Mouse (Mus musculus) MEL (cell line): ENCODE measurements around the gene Igf2r. TPM values are rescaled to one million over a fixed set of nuclear protein-coding genes. Genes with fewer than 3 reads are reported as not detected.

ENCODE experiments used
- DNase-seq: peaks from one replicate; pipeline ENCODE4 v3.0.0; 2011; ENCODE audit warnings: low read depth, low spot score
- H3K27ac ChIP-seq: 2 replicates; pipeline ENCODE4 v1.5.1; 2012; ENCODE audit warnings: low read depth, mild to moderate bottlenecking, control low read depth, low read length, moderate library complexity; ENCODE audit not compliant: control insufficient read depth
- H3K27me3 ChIP-seq, 2 experiments: fragments of 150-350 bp in 1 of 2; sonication (generic) in 1 of 2; 2 replicates each; pipeline ENCODE4 v1.6.1; 2012; ENCODE audit warnings: low read length in 2 of 2, mild to moderate bottlenecking in 2 of 2, improper control_type of control experiment in 1 of 2, moderate library complexity in 1 of 2; ENCODE audit not compliant: insufficient read depth in 2 of 2, control insufficient read depth in 1 of 2
- H3K36me3 ChIP-seq, 2 experiments: 2 replicates each; pipeline ENCODE4 v1.6.1; 2012 to 2014; ENCODE audit warnings: low read length in 2 of 2, improper control_type of control experiment in 1 of 2, inconsistent platforms in 1 of 2, mild to moderate bottlenecking in 1 of 2; ENCODE audit not compliant: insufficient read depth in 2 of 2, control insufficient read depth in 1 of 2
- H3K4me1 ChIP-seq, 2 experiments: fragments of 150-350 bp in 1 of 2; sonication (generic) in 1 of 2; 2 replicates each; pipeline ENCODE4 v1.6.1; 2012; ENCODE audit warnings: low read length in 2 of 2, improper control_type of control experiment in 1 of 2, mild to moderate bottlenecking in 1 of 2; ENCODE audit not compliant: insufficient read depth in 2 of 2, control insufficient read depth in 1 of 2
- H3K4me3 ChIP-seq, 2 experiments: fragments of 150-350 bp in 1 of 2; sonication (generic) in 1 of 2; 2 replicates each; pipeline ENCODE4 v1.5.1; 2012; ENCODE audit warnings: low read depth in 2 of 2, low read length in 2 of 2, mild to moderate bottlenecking in 2 of 2, moderate library complexity in 2 of 2, control low read depth in 1 of 2, improper control_type of control experiment in 1 of 2; ENCODE audit not compliant: control insufficient read depth in 1 of 2, insufficient read depth in 1 of 2
- H3K79me2 ChIP-seq: 2 replicates; pipeline ENCODE4 v1.6.1; 2012; ENCODE audit warnings: mild to moderate bottlenecking, low read length, moderate library complexity; ENCODE audit not compliant: control insufficient read depth, poor library complexity, insufficient read depth
- H3K9ac ChIP-seq: 2 replicates; pipeline ENCODE4 v1.6.1; 2012; ENCODE audit warnings: low read depth, mild to moderate bottlenecking, control low read depth, low read length, moderate library complexity; ENCODE audit not compliant: control insufficient read depth, poor library complexity, severe bottlenecking
- H3K9me3 ChIP-seq: fragments of 150-350 bp; sonication (generic); replicated peaks from 2 replicates; pipeline ENCODE4 v1.6.1; 2012; ENCODE audit warnings: mild to moderate bottlenecking, low read length, improper control_type of control experiment, moderate library complexity; ENCODE audit not compliant: insufficient read depth
- BHLHE40 ChIP-seq: IDR thresholded peaks from 2 replicates; pipeline ENCODE4 v1.6.1; 2012; ENCODE audit warnings: low read depth, mild to moderate bottlenecking, inconsistent platforms, low read length, improper control_type of control experiment, borderline replicate concordance
- CHD1 ChIP-seq: IDR thresholded peaks from 2 replicates; pipeline ENCODE4 v1.6.1; 2012; ENCODE audit warnings: low read depth, mild to moderate bottlenecking, inconsistent platforms, low read length, improper control_type of control experiment
- CTCF ChIP-seq, 3 experiments: IDR thresholded peaks in 2 of 3; conservative IDR thresholded peaks in 1 of 3; 2 replicates each; pipeline ENCODE4 v1.5.1; 2011 to 2012; ENCODE audit warnings: low read length in 3 of 3, low read depth in 2 of 3, mild to moderate bottlenecking in 2 of 3, improper control_type of control experiment in 1 of 3, inconsistent platforms in 1 of 3, mixed read lengths in 1 of 3, moderate library complexity in 1 of 3; ENCODE audit not compliant: control insufficient read depth in 1 of 3, insufficient read depth in 1 of 3, poor library complexity in 1 of 3, severe bottlenecking in 1 of 3
- ELF1 ChIP-seq: IDR thresholded peaks from 2 replicates; pipeline ENCODE4 v1.6.1; 2014; ENCODE audit warnings: low read depth, mild to moderate bottlenecking, inconsistent platforms, low read length, improper control_type of control experiment, moderate library complexity
- EP300 ChIP-seq, 2 experiments: IDR thresholded peaks; 2 replicates each; pipeline ENCODE4 v1.6.1; 2011; ENCODE audit warnings: improper control_type of control experiment in 2 of 2, low read length in 2 of 2, low read depth in 1 of 2, mild to moderate bottlenecking in 1 of 2
- ETS1 ChIP-seq: IDR thresholded peaks from 2 replicates; pipeline ENCODE4 v1.6.1; 2012; ENCODE audit warnings: low read depth, mild to moderate bottlenecking, inconsistent platforms, low read length, improper control_type of control experiment, moderate library complexity
- GATA1 ChIP-seq: IDR thresholded peaks from 2 replicates; pipeline ENCODE4 v1.6.1; 2011; ENCODE audit warnings: low read depth, low read length, improper control_type of control experiment
- JUND ChIP-seq: IDR thresholded peaks from 2 replicates; pipeline ENCODE4 v1.6.1; 2011; ENCODE audit warnings: low read depth, mild to moderate bottlenecking, improper control_type of control experiment, low read length
- KAT2A ChIP-seq: conservative IDR thresholded peaks from 2 replicates; pipeline ENCODE4 v1.6.1; 2012; ENCODE audit warnings: low read depth, low read length, improper control_type of control experiment, inconsistent platforms
- MEF2A ChIP-seq: IDR thresholded peaks from 2 replicates; pipeline ENCODE4 v1.6.1; 2014; ENCODE audit warnings: low read depth, mild to moderate bottlenecking, inconsistent platforms, low read length, improper control_type of control experiment; ENCODE audit not compliant: poor library complexity, insufficient replicate concordance, severe bottlenecking; ENCODE audit errors: extremely low read depth
- MXI1 ChIP-seq: IDR thresholded peaks from 2 replicates; pipeline ENCODE4 v1.6.1; 2011; ENCODE audit warnings: mild to moderate bottlenecking, low read depth, low read length, improper control_type of control experiment
- MYC ChIP-seq: IDR thresholded peaks from 2 replicates; pipeline ENCODE4 v1.6.1; 2011; ENCODE audit warnings: low read depth, mild to moderate bottlenecking, low read length, improper control_type of control experiment, moderate library complexity
- NRF1 ChIP-seq: IDR thresholded peaks from 2 replicates; pipeline ENCODE4 v1.6.1; 2014; ENCODE audit warnings: low read depth, mild to moderate bottlenecking, inconsistent platforms, low read length, improper control_type of control experiment, moderate library complexity; ENCODE audit not compliant: poor library complexity, insufficient read depth, severe bottlenecking
- POLR2A ChIP-seq, 2 experiments: IDR thresholded peaks; 2 replicates each; pipeline ENCODE4 v1.6.1; 2011 to 2012; ENCODE audit warnings: low read length in 2 of 2, mild to moderate bottlenecking in 2 of 2, control low read depth in 1 of 2, improper control_type of control experiment in 1 of 2, low read depth in 1 of 2, moderate library complexity in 1 of 2; ENCODE audit not compliant: control insufficient read depth in 1 of 2, insufficient read depth in 1 of 2, poor library complexity in 1 of 2
- RAD21 ChIP-seq: IDR thresholded peaks from 2 replicates; pipeline ENCODE4 v1.6.1; 2011; ENCODE audit warnings: mild to moderate bottlenecking, low read depth, low read length, improper control_type of control experiment
- RCOR1 ChIP-seq: IDR thresholded peaks from 2 replicates; pipeline ENCODE4 v1.6.1; 2012; ENCODE audit warnings: low read depth, mild to moderate bottlenecking, inconsistent platforms, low read length, improper control_type of control experiment
- SIN3A ChIP-seq: IDR thresholded peaks from 2 replicates; pipeline ENCODE4 v1.6.1; 2012; ENCODE audit warnings: low read length, improper control_type of control experiment, inconsistent platforms
- TAL1 ChIP-seq: IDR thresholded peaks from 2 replicates; pipeline ENCODE4 v1.6.1; 2012; ENCODE audit warnings: mild to moderate bottlenecking, inconsistent platforms, low read length, moderate library complexity, mixed read lengths
- TBP ChIP-seq: IDR thresholded peaks from 2 replicates; pipeline ENCODE4 v1.8.0; 2011; ENCODE audit warnings: low read depth, low read length, improper control_type of control experiment
- TCF12 ChIP-seq: IDR thresholded peaks from 2 replicates; pipeline ENCODE4 v1.6.1; 2014; ENCODE audit warnings: low read depth, mild to moderate bottlenecking, inconsistent platforms, low read length, improper control_type of control experiment, moderate library complexity
- USF1 ChIP-seq: IDR thresholded peaks from 2 replicates; pipeline ENCODE4 v1.6.1; 2014; ENCODE audit warnings: low read depth, mild to moderate bottlenecking, inconsistent platforms, low read length, improper control_type of control experiment, moderate library complexity
- ZC3H11A ChIP-seq: IDR thresholded peaks from 2 replicates; pipeline ENCODE4 v1.6.1; 2012; ENCODE audit warnings: low read depth, mild to moderate bottlenecking, inconsistent platforms, low read length, improper control_type of control experiment
- ZKSCAN1 ChIP-seq: IDR thresholded peaks from 2 replicates; pipeline ENCODE4 v1.6.1; 2012; ENCODE audit warnings: low read depth, mild to moderate bottlenecking, inconsistent platforms, low read length, improper control_type of control experiment, moderate library complexity
- ZMIZ1 ChIP-seq: IDR thresholded peaks from 2 replicates; pipeline ENCODE4 v1.6.1; 2012; ENCODE audit warnings: low read depth, mild to moderate bottlenecking, inconsistent platforms, low read length, improper control_type of control experiment, moderate library complexity
- polyA plus RNA-seq, 2 experiments: library from polyadenylated mRNA; stranded (reverse) in 1 of 2; unstranded in 1 of 2; fragments of >175 nt in 1 of 2; fragments of >200 nt in 1 of 2; gene quantifications; 2 replicates each; pipeline versions ENCODE4 v1.2.1 to v1.2.4; 2012; ENCODE audit warnings: low replicate concordance in 2 of 2, low read depth in 1 of 2; ENCODE audit not compliant: insufficient read length in 2 of 2, insufficient read depth in 1 of 2, missing spikeins in 1 of 2
- total RNA-seq: library from RNA; depleted of rRNA; stranded (reverse); fragments of 300-350 nt; gene quantifications from 2 replicates; pipeline ENCODE4 v1.2.3, GENCODE M21; 2012

Gene Igf2r
- total and polyA plus RNA-seq, 3 experiments, result 18.0 to 21.7 (median 18.3) TPM

DNA sequence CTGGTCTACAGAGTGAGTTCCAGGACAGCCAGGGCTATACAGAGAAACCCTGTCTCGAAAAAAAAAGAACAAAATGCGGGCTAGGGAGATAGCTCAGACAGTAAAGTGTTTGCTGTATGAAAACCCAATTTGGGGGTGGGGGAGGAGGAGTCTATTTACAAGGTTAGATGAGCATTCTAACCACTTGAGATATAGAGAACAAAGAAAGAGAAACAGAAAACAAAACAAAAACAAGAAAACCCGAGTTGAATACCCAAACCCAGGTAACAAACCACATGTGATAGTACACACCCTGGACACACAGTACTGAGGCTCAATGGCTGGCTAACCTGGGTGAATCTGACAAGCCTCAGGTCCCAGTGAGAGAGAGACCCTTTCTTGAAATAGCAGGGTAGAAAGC is 41.7 kb downstream of the Igf2r start:
- no peaks in the 10 kb centered on the region for H3K27me3 ChIP-seq
- no peaks in the 10 kb centered on the region for H3K79me2 ChIP-seq
- no peak overlapping the region for H3K9ac ChIP-seq
- H3K4me1 ChIP-seq, result peaks cover 15 to 29% of the 10 kb centered on the region in 2 experiments
- no peak overlapping the region for H3K4me3 ChIP-seq
- no peak for TF ChIP-seq MYC
- TF ChIP-seq TAL1, result no peak
- TF ChIP-seq NRF1, result no peak
- no peak for TF ChIP-seq ETS1
- no peak for TF ChIP-seq BHLHE40
- no peak for TF ChIP-seq ZC3H11A
- TF ChIP-seq ZMIZ1, result no peak
- TF ChIP-seq POLR2A (IDR thresholded peaks at IDR 0.05; ENCODE audit: control insufficient read depth in 1 of 2, insufficient read depth in 1 of 2, low read depth in 1 of 2, low read length in 2 of 2, poor library complexity in 1 of 2), result no peak
- TF ChIP-seq USF1, result no peak
- TF ChIP-seq CTCF (IDR thresholded peaks at IDR 0.05 in 2 of 3, conservative IDR thresholded peaks at IDR 0.05 in 1 of 3; ENCODE audit: control insufficient read depth in 1 of 3, insufficient read depth in 1 of 3, low read depth in 2 of 3, low read length in 3 of 3, poor library complexity in 1 of 3, severe bottlenecking in 1 of 3), result no peak
- TF ChIP-seq RCOR1, result no peak
- TF ChIP-seq JUND, result no peak
- TF ChIP-seq CHD1, result no peak
- no peak for TF ChIP-seq KAT2A
- no peak for TF ChIP-seq MEF2A
- peaks cover 0 to 27% of the 10 kb centered on the region in 2 experiments; a peak in 2 of 4 replicates for H3K36me3 ChIP-seq
- H3K27ac ChIP-seq, result no peak overlapping the region
- no peak for DNase-seq
- H3K9me3 ChIP-seq, result no peaks in the 10 kb centered on the region

DNA sequence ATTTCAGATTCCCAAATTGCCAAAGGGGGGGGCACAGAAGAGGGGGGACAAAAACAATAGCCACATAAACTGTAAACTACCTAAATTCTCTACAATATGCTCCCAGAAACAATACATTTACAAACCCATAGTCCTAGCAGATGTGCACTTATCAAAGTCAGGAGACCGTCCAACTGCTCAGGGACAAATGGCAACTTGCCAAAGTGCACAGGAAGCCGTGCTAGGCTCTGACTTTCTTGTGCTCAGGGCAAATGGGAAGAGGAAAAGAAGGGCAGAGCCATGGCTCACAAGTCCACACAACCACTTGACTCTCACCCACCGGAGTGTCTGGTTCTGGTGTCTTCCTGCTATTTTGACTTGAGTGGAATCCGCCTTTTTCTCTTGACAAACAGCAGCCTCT is 43.6 kb downstream of the Igf2r start:
- Histone ChIP-seq H3K9ac (no peak overlapping the region), H3K4me1 (peaks cover 15 to 29% of the 10 kb centered on the region in 2 experiments), H3K27ac (peak overlapping the region; percentile 54; the same call in 1 of the 2 replicates), H3K79me2 (no peaks in the 10 kb centered on the region), H3K9me3 (no peaks in the 10 kb centered on the region), H3K4me3 (no peak overlapping the region), H3K36me3 (peaks cover 0 to 27% of the 10 kb centered on the region in 2 experiments; a peak in 2 of 4 replicates), H3K27me3 (no peaks in the 10 kb centered on the region)
- DNase-seq, result peak; percentile 89
- 0 out of 2 replicates have a peak, but pooled peaks have one; percentile 35 for TF ChIP-seq ELF1
- no peak for TF ChIP-seq ZKSCAN1
- TF ChIP-seq USF1, result no peak
- TF ChIP-seq TCF12, result peak; percentile 69
- 0 out of 2 replicates have a peak, but pooled peaks have one; percentile 20 for TF ChIP-seq TBP
- TF ChIP-seq JUND, result no peak
- no peak for TF ChIP-seq RAD21
- peak; percentile 62 for TF ChIP-seq ETS1
- TF ChIP-seq BHLHE40, result peak; percentile 34; the same call in 1 of the 2 replicates
- TF ChIP-seq EP300 (IDR thresholded peaks at IDR 0.05; ENCODE audit: low read depth in 1 of 2, low read length in 2 of 2), result peak; percentile 58 to 64; a peak in 3 of 4 replicates
- TF ChIP-seq SIN3A, result 0 out of 2 replicates have a peak, but pooled peaks have one; percentile 17
- TF ChIP-seq RCOR1, result no peak
- no peak for TF ChIP-seq CTCF (IDR thresholded peaks at IDR 0.05 in 2 of 3, conservative IDR thresholded peaks at IDR 0.05 in 1 of 3; ENCODE audit: control insufficient read depth in 1 of 3, insufficient read depth in 1 of 3, low read depth in 2 of 3, low read length in 3 of 3, poor library complexity in 1 of 3, severe bottlenecking in 1 of 3)
- TF ChIP-seq MXI1, result no peak
- TF ChIP-seq MEF2A, result no peak
- peak; percentile 58 for TF ChIP-seq GATA1
- TF ChIP-seq TAL1, result peak; percentile 36
